Mouse (Mus musculus) CH12.LX (cell line): ENCODE results near the gene Cacna1c. TPM values are rescaled to one million over a fixed set of nuclear protein-coding genes. Genes with fewer than 3 reads are reported as not detected.

Experiments used
- DNase-seq: peaks from one replicate; pipeline ENCODE4 v3.0.0-alpha.2; 2013; ENCODE audit errors: extremely low read depth
- H3K27ac ChIP-seq: 2 replicates; pipeline ENCODE4 v1.5.1; 2012; ENCODE audit warnings: low read depth, mild to moderate bottlenecking, control low read depth, moderate library complexity; ENCODE audit not compliant: insufficient read depth
- H3K27me3 ChIP-seq: replicated peaks from 2 replicates; pipeline ENCODE3; 2012; ENCODE audit warnings: inconsistent platforms
- H3K36me3 ChIP-seq, 2 experiments: replicated peaks in 1 of 2; 2 replicates each; pipeline versions ENCODE3 to v1.6.1; 2012; ENCODE audit warnings: inconsistent platforms in 1 of 2, low read length in 1 of 2, mild to moderate bottlenecking in 1 of 2, mixed read lengths in 1 of 2, moderate library complexity in 1 of 2; ENCODE audit not compliant: control insufficient read depth in 1 of 2, insufficient read depth in 1 of 2
- H3K4me1 ChIP-seq, 2 experiments: 2 replicates each; pipeline ENCODE4 v1.6.1; 2012; ENCODE audit warnings: inconsistent platforms in 1 of 2, moderate library complexity in 1 of 2; ENCODE audit not compliant: insufficient read depth in 2 of 2, control insufficient read depth in 1 of 2
- H3K4me2 ChIP-seq: 2 replicates; pipeline ENCODE4 v1.6.1; 2012; ENCODE audit warnings: low read depth, mild to moderate bottlenecking, control low read depth; ENCODE audit not compliant: poor library complexity, insufficient read depth, severe bottlenecking
- H3K4me3 ChIP-seq, 3 experiments: fragments of 150-350 bp in 1 of 3; sonication (generic) in 1 of 3; replicated peaks in 1 of 3; 2 replicates each; pipeline versions ENCODE3 to v1.5.1; 2011 to 2012; ENCODE audit warnings: low read depth in 2 of 3, low read length in 2 of 3, mild to moderate bottlenecking in 2 of 3, moderate library complexity in 2 of 3, control low read depth in 1 of 3, improper control_type of control experiment in 1 of 3, inconsistent platforms in 1 of 3, mixed read lengths in 1 of 3; ENCODE audit not compliant: poor library complexity in 1 of 3
- H3K79me2 ChIP-seq: replicated peaks from 2 replicates; pipeline ENCODE4 v1.6.1; 2012; ENCODE audit warnings: mild to moderate bottlenecking, moderate library complexity; ENCODE audit not compliant: control insufficient read depth, poor library complexity, insufficient read depth, severe bottlenecking; ENCODE audit errors: extremely low read depth
- H3K9ac ChIP-seq: 2 replicates; pipeline ENCODE4 v1.6.1; 2012; ENCODE audit warnings: low read depth, mild to moderate bottlenecking, control low read depth, moderate library complexity; ENCODE audit not compliant: insufficient read depth
- H3K9me3 ChIP-seq: replicated peaks from 2 replicates; pipeline ENCODE3; 2012; ENCODE audit warnings: low read length, inconsistent platforms, mixed read lengths
- IRF4 ChIP-seq: IDR thresholded peaks from 2 replicates; pipeline ENCODE4 v1.6.1; 2014; ENCODE audit warnings: low read depth, mild to moderate bottlenecking, inconsistent platforms, low read length, improper control_type of control experiment
- KAT2A ChIP-seq: IDR thresholded peaks from 2 replicates; pipeline ENCODE4 v1.6.1; 2012; ENCODE audit warnings: low read length, improper control_type of control experiment, inconsistent platforms; ENCODE audit not compliant: insufficient replicate concordance
- MAX ChIP-seq: IDR thresholded peaks from 2 replicates; pipeline ENCODE4 v1.6.1; 2011; ENCODE audit warnings: low read length, improper control_type of control experiment
- MAZ ChIP-seq: IDR thresholded peaks from 2 replicates; pipeline ENCODE4 v1.6.1; 2012; ENCODE audit warnings: low read depth, mild to moderate bottlenecking, inconsistent platforms, low read length, improper control_type of control experiment, moderate library complexity
- MXI1 ChIP-seq: IDR thresholded peaks from 2 replicates; pipeline ENCODE4 v1.6.1; 2011; ENCODE audit warnings: mild to moderate bottlenecking, low read depth, low read length, improper control_type of control experiment
- PAX5 ChIP-seq: IDR thresholded peaks from 2 replicates; pipeline ENCODE4 v1.6.1; 2012; ENCODE audit warnings: low read length, inconsistent platforms, mixed read lengths
- POLR2AphosphoS2 ChIP-seq: IDR thresholded peaks from 2 replicates; pipeline ENCODE4 v1.6.1; 2011; ENCODE audit warnings: low read depth, low read length, improper control_type of control experiment
- RCOR1 ChIP-seq: conservative IDR thresholded peaks from 2 replicates; pipeline ENCODE4 v1.6.1; 2012; ENCODE audit warnings: low read depth, mild to moderate bottlenecking, inconsistent platforms, low read length, improper control_type of control experiment
- TCF12 ChIP-seq: IDR thresholded peaks from 2 replicates; pipeline ENCODE4 v1.6.1; 2014; ENCODE audit warnings: low read depth, mild to moderate bottlenecking, inconsistent platforms, low read length, improper control_type of control experiment
- UBTF ChIP-seq: IDR thresholded peaks from 2 replicates; pipeline ENCODE4 v1.6.1; 2012; ENCODE audit warnings: low read depth, mild to moderate bottlenecking, inconsistent platforms, low read length, improper control_type of control experiment, moderate library complexity
- USF1 ChIP-seq: IDR thresholded peaks from 2 replicates; pipeline ENCODE4 v1.6.1; 2014; ENCODE audit warnings: low read depth, mild to moderate bottlenecking, inconsistent platforms, low read length, improper control_type of control experiment
- USF2 ChIP-seq: conservative IDR thresholded peaks from 2 replicates; pipeline ENCODE4 v1.6.1; 2011; ENCODE audit warnings: low read depth, low read length, improper control_type of control experiment
- ZC3H11A ChIP-seq: IDR thresholded peaks from 2 replicates; pipeline ENCODE4 v1.6.1; 2012; ENCODE audit warnings: low read depth, mild to moderate bottlenecking, inconsistent platforms, low read length, improper control_type of control experiment
- ZKSCAN1 ChIP-seq: IDR thresholded peaks from 2 replicates; pipeline ENCODE4 v1.6.1; 2012; ENCODE audit warnings: low read depth, inconsistent platforms, low read length, improper control_type of control experiment, borderline replicate concordance
- dilution Hi-C: fragments of 300-500 bp; cut with MboI; formaldehyde crosslinking; loops from 2 replicates; pipeline ENCODE4 v1.14.3; 2020; ENCODE audit warnings: low sequenced_read_pairs; ENCODE audit not compliant: extremely low pct_unique_long_range_greater_than_20kb, extremely low pct_ligation_motif_present
- in situ Hi-C: fragments of 300-500 bp; cut with MboI; formaldehyde crosslinking; loops from 3 replicates; pipeline ENCODE4 v1.14.3; 2019; ENCODE audit warnings: low sequenced_read_pairs, low pct_ligation_motif_present, low pct_unique_long_range_greater_than_20kb, mixed read lengths
- polyA plus RNA-seq: library from polyadenylated mRNA; unstranded; fragments of >175 nt; gene quantifications from 2 replicates; pipeline ENCODE4 v1.2.1, GENCODE M21; 2012; ENCODE audit warnings: low read depth; ENCODE audit not compliant: insufficient read length
- total RNA-seq, 2 experiments: library from RNA; depleted of rRNA; stranded (reverse); fragments of 300-350 nt in 1 of 2; fragments of >200 nt in 1 of 2; gene quantifications; 2 replicates each; pipeline ENCODE4 v1.2.3; 2012 to 2014

Cacna1c gene
- total and polyA plus RNA-seq, 3 experiments: 0.04 TPM; not detected in 2

DNA sequence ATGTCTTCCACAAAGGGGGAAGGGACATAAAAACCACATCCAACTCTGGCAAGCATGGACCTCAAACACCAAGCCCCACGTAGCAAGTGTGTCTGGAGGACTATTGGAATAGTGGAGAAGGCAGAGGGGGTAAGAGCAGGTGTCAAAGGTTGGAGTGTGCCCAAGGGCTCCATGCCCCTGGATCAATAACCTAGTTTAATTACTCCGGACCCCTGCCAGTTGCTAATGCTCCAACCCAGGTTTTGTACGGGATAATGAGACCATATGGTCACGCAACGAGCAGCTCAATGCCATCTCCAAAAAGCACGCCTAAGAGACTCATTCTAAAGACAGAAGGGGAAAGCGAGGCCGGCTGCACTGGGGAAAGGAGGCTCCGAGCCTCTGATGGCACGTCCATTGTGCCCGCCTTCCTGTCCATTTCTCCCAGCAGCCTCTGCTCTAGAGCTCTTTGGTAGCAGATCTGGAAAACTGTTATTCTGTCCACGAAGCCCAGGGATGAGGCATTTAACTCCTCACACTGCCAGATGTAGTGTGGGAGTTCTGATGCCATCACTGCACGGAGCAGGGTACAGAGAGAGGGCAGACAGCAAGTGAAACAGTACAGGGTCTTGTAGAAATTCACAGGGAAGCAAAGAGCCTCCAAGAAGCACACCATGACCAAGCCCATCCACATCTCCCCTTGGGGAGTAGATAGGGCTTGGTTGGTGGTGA, 257.7 kb downstream of the Cacna1c start:
- in situ Hi-C loops: loop anchor here (25.0 kb wide), 1 partner anchor 174 kb away; no protein-coding TSS in a partner anchor
- Histone ChIP-seq H3K9ac (no peak overlapping the region), H3K79me2 (no peaks in the 10 kb centered on the region), H3K4me1 (peaks cover 0 to 6% of the 10 kb centered on the region in 2 experiments; a peak in 2 of 4 replicates), H3K4me2 (no peak overlapping the region), H3K36me3 (no peaks in the 10 kb centered on the region), H3K9me3 (no peaks in the 10 kb centered on the region), H3K27ac (no peak overlapping the region), H3K4me3 (no peak overlapping the region), H3K27me3 (peaks cover 95% of the 10 kb centered on the region)
- dilution Hi-C loops: no loop called here
- TF ChIP-seq PAX5 (no peak), ZKSCAN1 (no peak)
- DNase-seq: no peak

DNA sequence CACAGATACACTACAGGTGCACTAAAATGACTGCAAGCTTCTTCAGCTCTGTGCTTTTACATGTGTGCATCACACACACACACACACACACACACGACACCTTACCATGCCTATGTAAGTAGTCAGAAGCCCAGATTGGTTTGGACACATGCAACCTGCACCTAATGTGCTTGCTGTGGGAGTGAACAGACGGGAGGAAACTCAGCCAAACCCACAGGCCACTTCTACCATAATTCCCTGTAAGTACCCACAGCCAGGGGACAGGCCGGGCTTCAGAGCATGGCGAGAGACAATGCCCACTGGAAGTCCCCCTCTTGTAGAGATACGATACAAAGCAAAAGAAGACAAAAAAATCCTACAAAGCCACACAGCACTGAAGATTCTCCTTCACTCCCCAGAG, 258.7 kb downstream of the Cacna1c start:
- H3K4me2 ChIP-seq: no peak overlapping the region
- H3K36me3 ChIP-seq: no peaks in the 10 kb centered on the region
- peaks cover 96% of the 10 kb centered on the region for H3K27me3 ChIP-seq
- in situ Hi-C loops: loop anchor here (25.0 kb wide), 1 partner anchor 175 kb away; no protein-coding TSS in a partner anchor
- H3K9me3 ChIP-seq: no peaks in the 10 kb centered on the region
- no peak for TF ChIP-seq MAX
- TF ChIP-seq RCOR1: no peak
- no peak for TF ChIP-seq TCF12
- no peak for TF ChIP-seq ZKSCAN1
- no peak for TF ChIP-seq MAZ
- no peak for TF ChIP-seq POLR2AphosphoS2
- no peak for TF ChIP-seq ZC3H11A
- TF ChIP-seq MXI1: no peak
- TF ChIP-seq UBTF: no peak
- TF ChIP-seq USF1: no peak
- TF ChIP-seq IRF4: no peak
- TF ChIP-seq KAT2A: no peak
- no peak for TF ChIP-seq USF2
- dilution Hi-C loops: no loop called here
- H3K79me2 ChIP-seq: no peaks in the 10 kb centered on the region
- H3K9ac ChIP-seq: no peak overlapping the region
- no peak overlapping the region for H3K4me3 ChIP-seq
- peaks cover 0 to 6% of the 10 kb centered on the region in 2 experiments; a peak in 2 of 4 replicates for H3K4me1 ChIP-seq
- DNase-seq: no peak
- no peak overlapping the region for H3K27ac ChIP-seq
